Mouse (Mus musculus): Measurements from ENCODE around the gene Phyhd1.

DNA sequence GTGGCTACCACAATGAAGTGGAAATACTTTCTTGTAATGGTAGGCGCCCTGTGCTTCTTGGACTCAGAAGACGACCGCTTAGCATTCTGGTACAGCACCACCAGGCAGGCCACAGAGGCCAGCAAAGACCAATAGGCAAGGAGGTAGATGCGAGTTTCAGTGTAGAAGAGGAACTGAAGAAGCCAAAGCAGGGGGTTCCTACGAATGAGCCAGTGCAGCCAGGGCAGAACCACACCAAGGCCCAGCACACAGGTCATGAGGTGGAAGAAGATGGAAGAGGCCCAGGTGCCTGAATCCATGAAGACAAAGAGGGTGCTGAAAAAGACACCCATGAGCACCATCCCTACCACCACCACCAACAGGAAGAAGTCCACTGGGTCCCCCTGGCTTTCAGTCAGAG is 19.0 kb downstream of the Phyhd1 start:
- TF ChIP-seq POLR2A (IDR thresholded peaks at IDR 0.05; ENCODE audit: low read depth, low read length): no peak
- no peak for TF ChIP-seq CTCF (IDR thresholded peaks at IDR 0.05; ENCODE audit: borderline replicate concordance, insufficient read depth, low read length)

Measured in embryonic fibroblast, embryonic 13.5 days (primary cell).